Mouse (Mus musculus) MEL (cell line): ENCODE measurements around the gene Strip1.

Experiments
- CHD2 ChIP-seq: IDR thresholded peaks from 2 replicates; pipeline ENCODE4 v1.6.1; 2011; ENCODE audit warnings: low read length, improper control_type of control experiment
- CTCF ChIP-seq, 3 experiments: IDR thresholded peaks in 2 of 3; conservative IDR thresholded peaks in 1 of 3; 2 replicates each; pipeline ENCODE4 v1.5.1; 2011 to 2012; ENCODE audit warnings: low read length in 3 of 3, low read depth in 2 of 3, mild to moderate bottlenecking in 2 of 3, improper control_type of control experiment in 1 of 3, inconsistent platforms in 1 of 3, mixed read lengths in 1 of 3, moderate library complexity in 1 of 3; ENCODE audit not compliant: control insufficient read depth in 1 of 3, insufficient read depth in 1 of 3, poor library complexity in 1 of 3, severe bottlenecking in 1 of 3
- ELF1 ChIP-seq: IDR thresholded peaks from 2 replicates; pipeline ENCODE4 v1.6.1; 2014; ENCODE audit warnings: low read depth, mild to moderate bottlenecking, inconsistent platforms, low read length, improper control_type of control experiment, moderate library complexity
- GABPA ChIP-seq: IDR thresholded peaks from 2 replicates; pipeline ENCODE4 v1.6.1; 2012; ENCODE audit warnings: low read depth, mild to moderate bottlenecking, inconsistent platforms, low read length, improper control_type of control experiment, moderate library complexity
- GATA1 ChIP-seq: IDR thresholded peaks from 2 replicates; pipeline ENCODE4 v1.6.1; 2011; ENCODE audit warnings: low read depth, low read length, improper control_type of control experiment
- HCFC1 ChIP-seq: IDR thresholded peaks from 2 replicates; pipeline ENCODE4 v1.6.1; 2012; ENCODE audit warnings: low read depth, mild to moderate bottlenecking, inconsistent platforms, low read length, improper control_type of control experiment, moderate library complexity
- MAFK ChIP-seq: IDR thresholded peaks from 2 replicates; pipeline ENCODE4 v1.6.1; 2011; ENCODE audit warnings: low read depth, mild to moderate bottlenecking, low read length, improper control_type of control experiment, borderline replicate concordance
- MAX ChIP-seq: IDR thresholded peaks from 2 replicates; pipeline ENCODE4 v1.6.1; 2011; ENCODE audit warnings: low read length, improper control_type of control experiment
- MXI1 ChIP-seq: IDR thresholded peaks from 2 replicates; pipeline ENCODE4 v1.6.1; 2011; ENCODE audit warnings: mild to moderate bottlenecking, low read depth, low read length, improper control_type of control experiment
- MYB ChIP-seq: IDR thresholded peaks from 2 replicates; pipeline ENCODE4 v1.6.1; 2011; ENCODE audit warnings: mild to moderate bottlenecking, low read depth, low read length, improper control_type of control experiment
- POLR2A ChIP-seq, 2 experiments: IDR thresholded peaks; 2 replicates each; pipeline ENCODE4 v1.6.1; 2011 to 2012; ENCODE audit warnings: low read length in 2 of 2, mild to moderate bottlenecking in 2 of 2, control low read depth in 1 of 2, improper control_type of control experiment in 1 of 2, low read depth in 1 of 2, moderate library complexity in 1 of 2; ENCODE audit not compliant: control insufficient read depth in 1 of 2, insufficient read depth in 1 of 2, poor library complexity in 1 of 2
- RAD21 ChIP-seq: IDR thresholded peaks from 2 replicates; pipeline ENCODE4 v1.6.1; 2011; ENCODE audit warnings: mild to moderate bottlenecking, low read depth, low read length, improper control_type of control experiment
- RCOR1 ChIP-seq: IDR thresholded peaks from 2 replicates; pipeline ENCODE4 v1.6.1; 2012; ENCODE audit warnings: low read depth, mild to moderate bottlenecking, inconsistent platforms, low read length, improper control_type of control experiment
- TCF12 ChIP-seq: IDR thresholded peaks from 2 replicates; pipeline ENCODE4 v1.6.1; 2014; ENCODE audit warnings: low read depth, mild to moderate bottlenecking, inconsistent platforms, low read length, improper control_type of control experiment, moderate library complexity

GRCm38 (mm10) chr3:107591612-107592011, 39.9 kb downstream of the Strip1 start:
- TF ChIP-seq CHD2 = no peak
- TF ChIP-seq POLR2A (IDR thresholded peaks at IDR 0.05; ENCODE audit: control insufficient read depth in 1 of 2, insufficient read depth in 1 of 2, low read depth in 1 of 2, low read length in 2 of 2, poor library complexity in 1 of 2) = no peak
- no peak for TF ChIP-seq RAD21
- no peak for TF ChIP-seq GABPA
- no peak for TF ChIP-seq ELF1
- TF ChIP-seq TCF12 = no peak
- no peak for TF ChIP-seq RCOR1
- no peak for TF ChIP-seq CTCF (IDR thresholded peaks at IDR 0.05 in 2 of 3, conservative IDR thresholded peaks at IDR 0.05 in 1 of 3; ENCODE audit: control insufficient read depth in 1 of 3, insufficient read depth in 1 of 3, low read depth in 2 of 3, low read length in 3 of 3, poor library complexity in 1 of 3, severe bottlenecking in 1 of 3)
- TF ChIP-seq HCFC1 = no peak
- no peak for TF ChIP-seq MAFK
- TF ChIP-seq GATA1 = no peak
- TF ChIP-seq MXI1 = no peak
- no peak for TF ChIP-seq MYB
- no peak for TF ChIP-seq MAX
